Comparison of ENCODE assay signal across 8 mouse cellular contexts in the genomic region with DNA sequence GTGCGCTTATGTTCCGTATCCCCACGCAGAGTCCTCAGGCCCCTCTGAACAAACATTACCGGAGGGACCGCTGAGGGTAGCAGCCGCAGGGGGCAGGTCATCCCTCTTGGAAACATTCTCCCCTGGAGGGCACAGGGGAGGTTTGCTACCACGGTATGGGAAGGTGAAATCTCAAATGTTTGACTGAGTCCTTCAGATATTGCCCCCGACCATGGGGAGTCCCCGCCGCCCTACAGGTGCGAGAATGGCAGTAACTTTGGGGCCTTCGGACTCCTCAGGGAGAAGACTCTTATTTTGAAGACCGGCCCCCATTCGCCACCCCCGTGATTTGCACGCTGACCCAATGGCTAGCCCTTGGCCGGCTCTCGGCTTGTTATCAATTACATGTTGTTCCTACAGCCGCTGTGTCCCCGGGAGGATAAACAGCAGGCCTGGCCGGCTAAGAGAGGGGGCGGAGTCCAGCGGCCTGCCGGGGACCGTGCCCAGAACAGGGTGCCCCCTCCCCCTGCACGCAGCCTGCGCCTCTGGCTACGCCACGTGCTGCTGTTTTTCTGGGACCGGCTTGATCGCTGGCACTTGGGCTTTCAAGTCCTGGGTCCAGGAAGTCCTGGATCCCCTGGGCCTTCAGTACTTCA. TPM values are rescaled to one million over a fixed set of nuclear protein-coding genes. Genes with fewer than 3 reads are reported as not detected.
DNase-seq lines count a peak whose midpoint lies in the region; ATAC-seq and TF ChIP-seq lines count a peak whose summit lies in the region.

No protein-coding gene starts in this region.

- H3K9ac ChIP-seq in forebrain, embryonic 13.5 days = peak overlapping the region; percentile 73
- H3K9ac ChIP-seq in heart, embryonic 15.5 days = peak overlapping the region; percentile 91

- H3K27ac ChIP-seq in forebrain, embryonic 13.5 days = no peak overlapping the region
- peak overlapping the region; percentile 91 for H3K27ac ChIP-seq in heart, embryonic 15.5 days

- H3K27me3 ChIP-seq in forebrain, embryonic 13.5 days = peaks cover 41% of the 10 kb centered on the region
- H3K27me3 ChIP-seq in heart, embryonic 15.5 days = peaks cover 26% of the 10 kb centered on the region
- peaks cover 38% of the 10 kb centered on the region for H3K27me3 ChIP-seq in myocyte (ENCODE audit: control insufficient read depth, insufficient read depth, insufficient read length)

- peak; percentile 24 for DNase-seq in thymus, postnatal 4 days
- no peak for DNase-seq in thymus, postnatal 10 days (ENCODE audit: low spot score in 2 of 2)
- DNase-seq in kidney, postnatal 10 days = peak; percentile 93
- peak; percentile 74 for DNase-seq in liver
- DNase-seq in testis, postnatal 14 days (ENCODE audit: low spot score) = peak; percentile 91

- H3K9me3 ChIP-seq in forebrain, embryonic 13.5 days (replicated peaks) = no peaks in the 10 kb centered on the region
- no peaks in the 10 kb centered on the region for H3K9me3 ChIP-seq in heart, embryonic 15.5 days (replicated peaks)

- H3ac ChIP-seq in myocyte (ENCODE audit: control insufficient read depth, insufficient read length) = no peak overlapping the region

- no peaks in the 10 kb centered on the region for H3K79me2 ChIP-seq in myocyte (ENCODE audit: control insufficient read depth, insufficient read depth)

- peaks cover 25% of the 10 kb centered on the region for H3K4me1 ChIP-seq in forebrain, embryonic 13.5 days
- H3K4me1 ChIP-seq in heart, embryonic 15.5 days (replicated peaks) = peaks cover 35% of the 10 kb centered on the region

- H3K4me3 ChIP-seq in forebrain, embryonic 13.5 days = peak overlapping the region; percentile 65
- peak overlapping the region; percentile 83 for H3K4me3 ChIP-seq in heart, embryonic 15.5 days
- no peak overlapping the region for H3K4me3 ChIP-seq in myocyte

- peaks cover 5% of the 10 kb centered on the region; the same call in 1 of the 2 replicates for H3K36me3 ChIP-seq in forebrain, embryonic 13.5 days (ENCODE audit: poor library complexity, severe bottlenecking)
- H3K36me3 ChIP-seq in heart, embryonic 15.5 days = peaks cover 13% of the 10 kb centered on the region; the same call in 1 of the 2 replicates
- H3K36me3 ChIP-seq in myocyte (ENCODE audit: control insufficient read depth, insufficient read depth) = no peaks in the 10 kb centered on the region

- no peak for TF ChIP-seq POLR2A in myocyte (IDR thresholded peaks at IDR 0.05; ENCODE audit: insufficient read length, low read depth)

- WGBS in forebrain, embryonic 13.5 days = under 1% methylated on average over 31 of the region's 31 CpGs
- 2% methylated on average over 31 of the region's 31 CpGs for WGBS in heart, embryonic 15.5 days

- peak; percentile 84 for ATAC-seq in forebrain, embryonic 13.5 days
- ATAC-seq in heart, embryonic 15.5 days (replicated peaks; ENCODE audit: insufficient number of reproducible peaks, insufficient read depth, low FRiP score, low read depth) = peak; percentile 92

- peak overlapping the region; percentile 100 for H3K4me2 ChIP-seq in forebrain, embryonic 13.5 days
- H3K4me2 ChIP-seq in heart, embryonic 15.5 days = peak overlapping the region; percentile 98
- peak overlapping the region; percentile 12 for H3K4me2 ChIP-seq in myocyte (ENCODE audit: low read depth)

TF ChIP-seq in myocyte, 11 proteins besides CTCF, POLR2A, EP300 and RAD21:
- TF ChIP-seq TCF12 (IDR thresholded peaks at IDR 0.05; ENCODE audit: insufficient read depth, poor library complexity, severe bottlenecking) (no peak), TCF3 (IDR thresholded peaks at IDR 0.05; ENCODE audit: insufficient read length, low read depth) (no peak)

RNA-seq across cellular contexts. Expression of a gene that starts 1.0 kb away (rescaled TPM):
- polyA plus RNA-seq in forebrain, embryonic 13.5 days (2015; fragmentation: Nextera tagmentation; extraction: Ambion mirVana) = 6.5 and 7.0 TPM in 2 replicates
- 22.5 and 22.8 TPM in 2 replicates for polyA plus RNA-seq in heart, embryonic 15.5 days (2015; fragmentation: Nextera tagmentation; extraction: Ambion mirVana)
- polyA plus RNA-seq in myocyte (2012; fragmentation: generic; extraction: Trizol) = 1.8 TPM

RNA-seq across cellular contexts. Expression of a gene that starts 22.9 kb away (rescaled TPM):
- polyA plus RNA-seq in forebrain, embryonic 13.5 days (2015; fragmentation: Nextera tagmentation; extraction: Ambion mirVana) = 8.1 and 9.6 TPM in 2 replicates
- polyA plus RNA-seq in heart, embryonic 15.5 days (2015; fragmentation: Nextera tagmentation; extraction: Ambion mirVana) = 1.8 and 3.6 TPM in 2 replicates
- 1.1 TPM for polyA plus RNA-seq in myocyte (2012; fragmentation: generic; extraction: Trizol)

RNA-seq across cellular contexts. Expression of a gene that starts 34.7 kb away (rescaled TPM):
- 3.1 TPM in 2 replicates for polyA plus RNA-seq in forebrain, embryonic 13.5 days (2015; fragmentation: Nextera tagmentation; extraction: Ambion mirVana)
- 0.32 and 0.42 TPM in 2 replicates for polyA plus RNA-seq in heart, embryonic 15.5 days (2015; fragmentation: Nextera tagmentation; extraction: Ambion mirVana)
- 0.02 TPM for polyA plus RNA-seq in myocyte (2012; fragmentation: generic; extraction: Trizol)

Comparison
In these comparisons a context has a peak if more than half of its experiments do, and no peak if none do; other contexts are left out.
1. DNase-seq: peak in thymus, postnatal 4 days (single experiment), kidney, postnatal 10 days (single experiment), liver (single experiment) and testis, postnatal 14 days (single experiment); none in thymus, postnatal 10 days (0 of 2).
2. H3K4me2 ChIP-seq: peak in every context shown above with its lines; median percentile 100 in forebrain, embryonic 13.5 days; 98 in heart, embryonic 15.5 days; 12 in myocyte.